Comparison of ENCODE assay signal across 21 mouse cellular contexts in genomic region chr10:60746512-60746911, GRCm38 (mm10). TPM values are rescaled to one million over a fixed set of nuclear protein-coding genes. Genes with fewer than 3 reads are reported as not detected.
A peak's percentile ranks its signal among the peaks of the same experiment; 100 is the strongest.
DNase-seq lines count a peak whose midpoint lies in the region; ATAC-seq and TF ChIP-seq lines count a peak whose summit lies in the region.
"Had no signal": no experiment of that assay in that cellular context is flagged by ENCODE, and none has a peak within 500 bp of the region (broad histone marks: within the 10 kb centered on the region; RNA-seq: fewer than 3 reads in every experiment).

No protein-coding gene starts in this region.

- H3K36me3 ChIP-seq in kidney, embryonic 14.5 days (ENCODE audit: control insufficient read depth, insufficient read depth, low read length): no peaks in the 10 kb centered on the region; the same call in 1 of the 2 replicates
- H3K36me3 ChIP-seq in midbrain, embryonic 10.5 days: peaks cover 2% of the 10 kb centered on the region; the same call in 1 of the 2 replicates
- peaks cover 14% of the 10 kb centered on the region; the same call in 1 of the 2 replicates for H3K36me3 ChIP-seq in midbrain, embryonic 13.5 days
- H3K36me3 ChIP-seq in CH12.LX (replicated peaks in 1 of 2; ENCODE audit: control insufficient read depth in 1 of 2, insufficient read depth in 1 of 2, low read length in 1 of 2) (peaks cover 21 to 58% of the 10 kb centered on the region in 2 experiments), macrophage (ENCODE audit: inconsistent target) (peaks cover 42% of the 10 kb centered on the region)
- H3K36me3 ChIP-seq in forebrain, embryonic 15.5 days: no peaks in the 10 kb centered on the region

- DNase-seq in kidney, adult 11 months: no peak
- no peak for DNase-seq in midbrain, embryonic 10.5 days (ENCODE audit: low spot score)
- DNase-seq in CH12.LX (ENCODE audit: extremely low read depth): peak; percentile 68
- DNase-seq in heart, adult 8-10 months (ENCODE audit: low spot score): no peak
- DNase-seq: adrenal gland, postnatal 14 days; cerebellum, adult 2 months; heart, postnatal 4 days; liver; liver, postnatal 0 days; right cerebral cortex, adult 18-20 months; thymus, postnatal 14 days had no signal

- in situ Hi-C loops in CH12.LX (cut with MboI; ENCODE audit: low pct_ligation_motif_present, low pct_unique_long_range_greater_than_20kb, low sequenced_read_pairs): no loop called here

- no peaks in the 10 kb centered on the region for H3K27me3 ChIP-seq in kidney, embryonic 14.5 days (ENCODE audit: control insufficient read depth, insufficient read depth, low read length)
- H3K27me3 ChIP-seq in midbrain, embryonic 10.5 days (ENCODE audit: low read depth, poor library complexity, severe bottlenecking): 0 out of 2 replicates have a peak, but pooled peaks cover 3% of the 10 kb centered on the region
- no peaks in the 10 kb centered on the region for H3K27me3 ChIP-seq in midbrain, embryonic 13.5 days
- H3K27me3 ChIP-seq in CH12.LX (replicated peaks): no peaks in the 10 kb centered on the region
- H3K27me3 ChIP-seq in forebrain, embryonic 15.5 days: no peaks in the 10 kb centered on the region
- H3K27me3 ChIP-seq: heart, embryonic 13.5 days had no signal

- no peak overlapping the region for H3K9ac ChIP-seq in kidney, embryonic 14.5 days (ENCODE audit: low read depth, low read length)
- H3K9ac ChIP-seq in midbrain, embryonic 13.5 days (replicated peaks): no peak overlapping the region
- H3K9ac ChIP-seq in CH12.LX (ENCODE audit: insufficient read depth, low read depth): no peak overlapping the region
- no peak overlapping the region for H3K9ac ChIP-seq in forebrain, embryonic 15.5 days (replicated peaks)
- H3K9ac ChIP-seq: liver, postnatal 0 days had no signal

- H3K4me2 ChIP-seq in kidney, embryonic 14.5 days (replicated peaks; ENCODE audit: low read depth, low read length): no peak overlapping the region
- no peak overlapping the region for H3K4me2 ChIP-seq in midbrain, embryonic 13.5 days (replicated peaks)
- 0 out of 2 replicates have a peak overlapping the region, but pooled peaks have one; percentile 1 for H3K4me2 ChIP-seq in CH12.LX (ENCODE audit: insufficient read depth, low read depth, poor library complexity, severe bottlenecking)
- H3K4me2 ChIP-seq in forebrain, embryonic 15.5 days (replicated peaks): no peak overlapping the region
- H3K4me2 ChIP-seq: heart, embryonic 13.5 days had no signal

- no peak overlapping the region for H3K27ac ChIP-seq in kidney, embryonic 14.5 days (ENCODE audit: low read depth, low read length)
- peak overlapping the region; percentile 34; the same call in 1 of the 2 replicates for H3K27ac ChIP-seq in midbrain, embryonic 10.5 days (replicated peaks)
- H3K27ac ChIP-seq in midbrain, embryonic 13.5 days: no peak overlapping the region
- H3K27ac ChIP-seq in CH12.LX (ENCODE audit: insufficient read depth, low read depth) (peak overlapping the region; percentile 27), macrophage (peak overlapping the region; percentile 58; the same call in 1 of the 2 replicates)
- H3K27ac ChIP-seq in forebrain, embryonic 15.5 days (replicated peaks): no peak overlapping the region
- H3K27ac ChIP-seq: heart, embryonic 13.5 days had no signal

- H3K4me3 ChIP-seq in kidney, embryonic 14.5 days (ENCODE audit: low read length): no peak overlapping the region
- no peak overlapping the region for H3K4me3 ChIP-seq in midbrain, embryonic 10.5 days
- H3K4me3 ChIP-seq in midbrain, embryonic 13.5 days (replicated peaks): no peak overlapping the region
- peak overlapping the region in 1 of 3 experiments; percentile 35 for H3K4me3 ChIP-seq in CH12.LX (replicated peaks in 1 of 3; ENCODE audit: low read depth in 2 of 3, low read length in 2 of 3, poor library complexity in 1 of 3)
- no peak overlapping the region for H3K4me3 ChIP-seq in macrophage (ENCODE audit: inconsistent target)
- no peak overlapping the region for H3K4me3 ChIP-seq in forebrain, embryonic 15.5 days
- H3K4me3 ChIP-seq: erythroblast, embryonic 14.5 days; heart, embryonic 13.5 days had no signal

- TF ChIP-seq RAD21 in CH12.LX (IDR thresholded peaks at IDR 0.05; ENCODE audit: low read depth, low read length): no peak

- no peak for TF ChIP-seq POLR2A in CH12.LX (IDR thresholded peaks at IDR 0.05; ENCODE audit: low read depth, low read length)

- 0 out of 2 replicates have a peak, but pooled peaks have one; percentile 40 for ATAC-seq in kidney, embryonic 14.5 days (ENCODE audit: low FRiP score, low TSS enrichment)
- ATAC-seq in midbrain, embryonic 13.5 days: no peak
- no peak for ATAC-seq in forebrain, embryonic 15.5 days (replicated peaks)
- ATAC-seq: forebrain, embryonic 14.5 days; intestine, postnatal 0 days; liver, postnatal 0 days had no signal

- dilution Hi-C loops in CH12.LX (cut with MboI; ENCODE audit: extremely low pct_ligation_motif_present, extremely low pct_unique_long_range_greater_than_20kb, low sequenced_read_pairs): no loop called here

- TF ChIP-seq CTCF in CH12.LX (conservative IDR thresholded peaks at IDR 0.05 in 1 of 2, IDR thresholded peaks at IDR 0.05 in 1 of 2; ENCODE audit: low read depth in 2 of 2, low read length in 2 of 2): no peak

- 44% methylated on average over 2 of the region's 2 CpGs for WGBS in kidney, embryonic 14.5 days
- 78% methylated on average over 2 of the region's 2 CpGs for WGBS in midbrain, embryonic 10.5 days
- WGBS in midbrain, embryonic 13.5 days: 88% methylated on average over 2 of the region's 2 CpGs
- 96% methylated on average over 2 of the region's 2 CpGs for WGBS in macrophage (ENCODE audit: missing documents)
- WGBS in forebrain, embryonic 15.5 days: 90% methylated on average over 2 of the region's 2 CpGs

- TF ChIP-seq EP300 in CH12.LX (IDR thresholded peaks at IDR 0.05; ENCODE audit: low read length): no peak

- H3K9me3 ChIP-seq in kidney, embryonic 14.5 days (ENCODE audit: control insufficient read depth, low read length): no peaks in the 10 kb centered on the region
- H3K9me3 ChIP-seq in midbrain, embryonic 10.5 days (replicated peaks): no peaks in the 10 kb centered on the region
- no peaks in the 10 kb centered on the region for H3K9me3 ChIP-seq in midbrain, embryonic 13.5 days
- H3K9me3 ChIP-seq in CH12.LX (replicated peaks; ENCODE audit: low read length): peaks cover 4% of the 10 kb centered on the region
- no peaks in the 10 kb centered on the region for H3K9me3 ChIP-seq in forebrain, embryonic 15.5 days
- H3K9me3 ChIP-seq: heart, embryonic 13.5 days had no signal

- H3K4me1 ChIP-seq in kidney, embryonic 14.5 days (ENCODE audit: control insufficient read depth, insufficient read depth, low read length): peaks cover 8% of the 10 kb centered on the region; the same call in 1 of the 2 replicates
- peaks cover 23% of the 10 kb centered on the region for H3K4me1 ChIP-seq in midbrain, embryonic 10.5 days
- peaks cover 43% of the 10 kb centered on the region for H3K4me1 ChIP-seq in midbrain, embryonic 13.5 days (replicated peaks)
- peaks cover 75 to 100% of the 10 kb centered on the region in 2 experiments for H3K4me1 ChIP-seq in CH12.LX (ENCODE audit: control insufficient read depth in 1 of 2, insufficient read depth in 2 of 2)
- H3K4me1 ChIP-seq in forebrain, embryonic 15.5 days: peaks cover 18% of the 10 kb centered on the region

- no peaks in the 10 kb centered on the region; the same call in 1 of the 2 replicates for H3K79me2 ChIP-seq in CH12.LX (replicated peaks; ENCODE audit: control insufficient read depth, extremely low read depth, insufficient read depth, poor library complexity, severe bottlenecking)
- peaks cover 97% of the 10 kb centered on the region for H3K79me2 ChIP-seq in macrophage (ENCODE audit: inconsistent target)

TF ChIP-seq in CH12.LX, 34 proteins besides CTCF, POLR2A, EP300 and RAD21:
- TF ChIP-seq MEF2A (IDR thresholded peaks at IDR 0.05; ENCODE audit: borderline replicate concordance, low read depth, low read length) (peak; percentile 38; the same call in 1 of the 2 replicates), UBTF (IDR thresholded peaks at IDR 0.05; ENCODE audit: low read depth, low read length) (no peak)

RNA-seq across cellular contexts. Expression of gene Slc29a3, which starts 6.1 kb away (rescaled TPM):
- 4.0 and 10.8 TPM in 2 replicates for polyA plus RNA-seq in kidney, embryonic 14.5 days (2014; fragmentation: Nextera tagmentation; extraction: Ambion mirVana)
- polyA plus RNA-seq in midbrain, embryonic 10.5 days (2016; fragmentation: Nextera tagmentation; extraction: Ambion mirVana): 8.4 and 12.8 TPM in 2 replicates
- polyA plus RNA-seq in midbrain, embryonic 13.5 days (2015; fragmentation: Nextera tagmentation; extraction: Ambion mirVana): 10.3 and 14.0 TPM in 2 replicates
- total RNA-seq in CH12.LX (2012; rRNA removed): 5.9 and 6.7 TPM in 2 replicates
- 3.3 and 4.1 TPM in 2 replicates for total RNA-seq in CH12.LX (2014; rRNA removed)
- 13.3 and 19.1 TPM in 2 replicates for polyA plus RNA-seq in CH12.LX (2012; ENCODE audit: insufficient read length, low read depth)
- total RNA-seq in macrophage (2018; cell fraction: chromatin; rRNA removed): 10 to 100 TPM in 22 of 26 experiments, 1 to 10 TPM in 4; 4.8 to 91.9 (median 47.9) TPM
- 100 to 1,000 TPM in 22 of 26 experiments, 10 to 100 TPM in 4; 73.7 to 177 (median 142) TPM for total RNA-seq in macrophage (2018; cell fraction: cytosol; rRNA removed)
- 100 to 1,000 TPM in 15 of 26 experiments, 10 to 100 TPM in 11; 40.3 to 216 (median 117) TPM for total RNA-seq in macrophage (2018; cell fraction: nucleus; rRNA removed)
- 49.5 to 143 TPM (median 110 TPM) in 3 replicates for polyA plus RNA-seq in macrophage (2018)
- polyA plus RNA-seq in forebrain, embryonic 15.5 days (2015; fragmentation: Nextera tagmentation; extraction: Ambion mirVana): 13.2 and 13.9 TPM in 2 replicates
- 1 to 10 TPM; 3.5 to 4.9 (median 3.8) TPM for total RNA-seq in heart, adult 8-10 months (2022)

RNA-seq across cellular contexts. Expression of gene Cdh23, which starts 50.2 kb away (rescaled TPM):
- 0.57 and 0.89 TPM in 2 replicates for polyA plus RNA-seq in kidney, embryonic 14.5 days (2014; fragmentation: Nextera tagmentation; extraction: Ambion mirVana)
- polyA plus RNA-seq in midbrain, embryonic 10.5 days (2016; fragmentation: Nextera tagmentation; extraction: Ambion mirVana): 0.53 TPM in 2 replicates
- 4.8 and 5.7 TPM in 2 replicates for polyA plus RNA-seq in midbrain, embryonic 13.5 days (2015; fragmentation: Nextera tagmentation; extraction: Ambion mirVana)
- total RNA-seq in CH12.LX (2012; rRNA removed) (0.30 and 0.34 TPM in 2 replicates), CH12.LX (2014; rRNA removed) (0.04 and 0.20 TPM in 2 replicates)
- polyA plus RNA-seq in CH12.LX (2012; ENCODE audit: insufficient read length, low read depth) (0.73 and 0.75 TPM in 2 replicates), macrophage (2018) (0.06 to 0.93 TPM (median 0.40 TPM) in 3 replicates)
- total RNA-seq in macrophage (2018; cell fraction: chromatin; rRNA removed): 10 to 100 TPM in 2 of 26 experiments, 1 to 10 TPM in 15, under 1 TPM in 9; 0.09 to 14.8 (median 3.5) TPM
- 1 to 10 TPM in 11 of 26 experiments, under 1 TPM in 15; 0.04 to 2.5 (median 0.34) TPM for total RNA-seq in macrophage (2018; cell fraction: cytosol; rRNA removed)
- total RNA-seq in macrophage (2018; cell fraction: nucleus; rRNA removed): 1 to 10 TPM in 16 of 26 experiments, under 1 TPM in 10; 0.10 to 7.3 (median 1.6) TPM
- polyA plus RNA-seq in forebrain, embryonic 15.5 days (2015; fragmentation: Nextera tagmentation; extraction: Ambion mirVana): 1.2 and 2.7 TPM in 2 replicates
- total RNA-seq in heart, adult 8-10 months (2022): 1 to 10 TPM; 5.5 to 7.6 (median 5.6) TPM
- total RNA-seq: common myeloid progenitor, adult 5-6 weeks; megakaryocyte-erythroid progenitor cell, adult 5-6 weeks had no signal

Comparison
In these comparisons a context has a peak if more than half of its experiments do, and no peak if none do; other contexts are left out.
1. H3K27ac ChIP-seq: peak in midbrain, embryonic 10.5 days (single experiment), CH12.LX (single experiment) and macrophage (single experiment); none in kidney, embryonic 14.5 days (single experiment), midbrain, embryonic 13.5 days (single experiment) and forebrain, embryonic 15.5 days (single experiment).